Mouse (Mus musculus) lung, embryonic 15.5 days (tissue): Measurements from ENCODE around the gene Limch1. TPM values are rescaled to one million over a fixed set of nuclear protein-coding genes. Genes with fewer than 3 reads are reported as not detected.

Source experiments
- ATAC-seq: fragments of 200-750 bp; cut with Nextera tagmentation; 2 replicates; pipeline ENCODE4 v1.8.0; 2017; ENCODE audit warnings: moderate number of reproducible peaks, borderline replicate concordance; ENCODE audit not compliant: low FRiP score, low TSS enrichment; ENCODE audit errors: extremely low read depth
- H3K27ac ChIP-seq: fragments of 300-500 bp; sonication (generic); 2 replicates; pipeline ENCODE4 v1.5.1; 2015; ENCODE audit warnings: moderate library complexity, mild to moderate bottlenecking, inconsistent platforms
- H3K27me3 ChIP-seq: fragments of 300-500 bp; sonication (generic); 2 replicates; pipeline ENCODE4 v1.6.1; 2015; ENCODE audit warnings: inconsistent platforms
- H3K36me3 ChIP-seq: fragments of 300-500 bp; sonication (generic); 2 replicates; pipeline ENCODE4 v1.6.1; 2015; ENCODE audit warnings: inconsistent platforms
- H3K4me1 ChIP-seq: fragments of 300-500 bp; sonication (generic); 2 replicates; pipeline ENCODE4 v1.6.1; 2015; ENCODE audit warnings: inconsistent platforms
- H3K4me2 ChIP-seq: fragments of 300-500 bp; sonication (generic); 2 replicates; pipeline ENCODE4 v1.6.1; 2015; ENCODE audit warnings: inconsistent platforms, mild to moderate bottlenecking, moderate library complexity
- H3K4me3 ChIP-seq: fragments of 300-500 bp; sonication (generic); 2 replicates; pipeline ENCODE4 v1.5.1; 2015; ENCODE audit warnings: mild to moderate bottlenecking, inconsistent platforms
- H3K9ac ChIP-seq: fragments of 300-500 bp; sonication (generic); 2 replicates; pipeline ENCODE4 v1.6.1; 2015; ENCODE audit warnings: inconsistent platforms
- H3K9me3 ChIP-seq: fragments of 300-500 bp; sonication (generic); 2 replicates; pipeline ENCODE4 v1.6.1; 2016; ENCODE audit warnings: inconsistent platforms
- WGBS: fragments of 180-500 bp; shearing (Covaris S2); methylation state at CpG from one replicate; pipeline ENCODE4 v1.1.7; 2015; 5-methylcytosine and 5-hydroxymethylcytosine counted together
- polyA plus RNA-seq: library from polyadenylated mRNA; unstranded; fragments of >200 nt; fragmentation: Nextera tagmentation; extraction: Ambion mirVana; gene quantifications from 2 replicates; pipeline ENCODE4 v1.2.1, GENCODE M21; 2015

Gene Limch1
- polyA plus RNA-seq, 1 experiment from 2014 or later = 77.2 TPM

DNA sequence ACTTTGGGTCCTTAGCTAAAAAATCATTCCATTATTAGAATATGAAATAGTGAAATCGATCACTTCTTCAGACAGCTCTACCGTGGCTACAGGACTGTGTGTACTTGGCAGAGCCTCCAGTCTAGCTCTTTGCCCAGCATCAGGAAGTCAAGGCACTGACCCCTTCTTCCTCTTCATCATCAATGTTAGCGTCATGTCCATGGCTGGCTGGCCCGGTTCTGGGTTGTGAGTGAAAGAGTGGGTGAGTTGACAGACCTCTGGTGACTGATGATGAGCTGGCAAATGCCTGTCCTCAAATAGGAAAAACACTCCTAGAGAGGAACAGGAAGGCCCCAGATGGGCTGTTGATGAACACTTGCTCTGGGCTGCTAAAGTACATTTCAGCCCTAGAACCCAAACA is 103.5 kb downstream of the Limch1 start:
- no peak overlapping the region for H3K27ac ChIP-seq
- H3K4me1 ChIP-seq = peaks cover 8% of the 10 kb centered on the region; the same call in 1 of the 2 replicates
- H3K9ac ChIP-seq = no peak overlapping the region
- no peaks in the 10 kb centered on the region for H3K36me3 ChIP-seq
- H3K4me3 ChIP-seq = no peak overlapping the region
- 48% methylated on average over 4 of the region's 4 CpGs for WGBS
- no peak overlapping the region for H3K4me2 ChIP-seq
- 0 out of 2 replicates have a peak, but pooled peaks have one; percentile 35 for ATAC-seq
- no peaks in the 10 kb centered on the region for H3K27me3 ChIP-seq
- no peaks in the 10 kb centered on the region for H3K9me3 ChIP-seq

DNA sequence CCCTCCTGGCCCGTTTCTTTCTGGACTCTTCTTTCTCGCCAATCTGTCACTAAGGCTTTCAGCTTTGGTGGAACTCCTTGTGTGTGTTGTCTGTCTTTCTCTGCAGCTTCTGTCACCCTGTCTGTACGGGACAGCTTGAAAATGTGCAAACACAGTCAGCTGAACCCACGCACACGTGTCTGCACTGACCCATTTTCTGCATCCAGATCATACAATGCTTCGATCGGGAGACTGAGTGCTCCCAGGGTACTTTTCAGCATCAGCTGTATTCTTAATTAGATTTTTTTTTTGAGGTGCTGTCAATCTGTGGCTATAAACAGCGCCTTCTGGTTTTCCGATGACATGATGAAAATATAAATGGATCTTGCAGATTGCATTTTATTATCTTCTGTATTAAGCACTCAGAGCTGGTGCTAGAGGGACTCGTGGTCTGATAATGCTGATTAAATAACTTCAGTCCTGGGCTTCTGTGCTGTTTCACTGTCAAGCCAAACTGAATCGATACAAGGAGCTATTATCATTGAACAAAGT is 105.2 kb downstream of the Limch1 start:
- Histone ChIP-seq H3K9ac (no peak overlapping the region), H3K27ac (no peak overlapping the region), H3K4me2 (no peak overlapping the region), H3K4me3 (no peak overlapping the region), H3K4me1 (peaks cover 10% of the 10 kb centered on the region), H3K36me3 (no peaks in the 10 kb centered on the region), H3K9me3 (no peaks in the 10 kb centered on the region), H3K27me3 (no peaks in the 10 kb centered on the region)
- WGBS = 76% methylated on average over 11 of the region's 11 CpGs
- ATAC-seq = no peak

DNA sequence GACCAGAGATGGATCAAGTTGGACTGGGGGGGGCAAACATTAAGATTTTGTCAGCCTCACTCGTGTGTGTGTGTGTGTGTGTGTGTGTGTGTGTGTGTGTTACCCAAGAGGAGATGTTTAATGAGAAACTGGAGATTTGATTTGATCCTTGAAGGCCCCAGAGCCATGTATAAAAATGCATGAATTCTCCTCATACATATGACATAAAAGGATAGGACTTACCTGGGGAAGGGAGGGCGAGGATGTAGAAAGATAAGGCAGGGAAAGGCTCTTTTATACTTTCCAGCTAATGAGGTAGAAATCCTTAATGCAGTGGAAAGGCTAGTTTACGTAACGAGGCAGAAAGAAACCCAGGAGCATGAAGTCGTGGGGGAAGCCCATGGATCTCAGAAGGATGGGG is 106.1 kb downstream of the Limch1 start:
- Histone ChIP-seq H3K4me3 (no peak overlapping the region), H3K4me2 (no peak overlapping the region), H3K4me1 (peaks cover 15% of the 10 kb centered on the region), H3K9me3 (no peaks in the 10 kb centered on the region), H3K27ac (no peak overlapping the region), H3K27me3 (no peaks in the 10 kb centered on the region), H3K36me3 (no peaks in the 10 kb centered on the region), H3K9ac (no peak overlapping the region)
- WGBS = 81% methylated on average over 5 of the region's 5 CpGs
- no peak for ATAC-seq

DNA sequence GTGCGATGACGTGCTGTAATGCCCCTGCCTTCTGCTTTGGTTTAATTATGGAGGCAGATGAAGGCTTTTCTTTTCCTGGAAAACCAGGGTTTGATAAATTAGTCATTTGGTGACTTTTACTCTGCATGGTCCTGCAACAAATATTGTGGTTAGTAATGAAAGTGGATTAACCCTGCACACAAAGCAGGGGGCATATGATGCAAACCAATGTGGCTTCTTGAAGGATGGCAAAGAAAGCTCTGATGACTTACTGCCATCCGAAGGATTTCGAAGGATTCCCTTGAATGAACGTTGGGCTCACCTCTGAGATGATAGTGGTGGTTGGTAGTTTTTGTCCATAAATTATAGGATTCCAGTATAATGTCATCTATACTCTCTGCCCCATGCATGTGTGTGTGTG is 108.6 kb downstream of the Limch1 start:
- 92% methylated on average over 5 of the region's 5 CpGs for WGBS
- no peak overlapping the region for H3K4me2 ChIP-seq
- ATAC-seq = no peak
- no peaks in the 10 kb centered on the region for H3K9me3 ChIP-seq
- no peaks in the 10 kb centered on the region for H3K27me3 ChIP-seq
- peaks cover 16% of the 10 kb centered on the region for H3K4me1 ChIP-seq
- no peaks in the 10 kb centered on the region for H3K36me3 ChIP-seq
- H3K9ac ChIP-seq = no peak overlapping the region
- H3K4me3 ChIP-seq = no peak overlapping the region
- H3K27ac ChIP-seq = no peak overlapping the region

DNA sequence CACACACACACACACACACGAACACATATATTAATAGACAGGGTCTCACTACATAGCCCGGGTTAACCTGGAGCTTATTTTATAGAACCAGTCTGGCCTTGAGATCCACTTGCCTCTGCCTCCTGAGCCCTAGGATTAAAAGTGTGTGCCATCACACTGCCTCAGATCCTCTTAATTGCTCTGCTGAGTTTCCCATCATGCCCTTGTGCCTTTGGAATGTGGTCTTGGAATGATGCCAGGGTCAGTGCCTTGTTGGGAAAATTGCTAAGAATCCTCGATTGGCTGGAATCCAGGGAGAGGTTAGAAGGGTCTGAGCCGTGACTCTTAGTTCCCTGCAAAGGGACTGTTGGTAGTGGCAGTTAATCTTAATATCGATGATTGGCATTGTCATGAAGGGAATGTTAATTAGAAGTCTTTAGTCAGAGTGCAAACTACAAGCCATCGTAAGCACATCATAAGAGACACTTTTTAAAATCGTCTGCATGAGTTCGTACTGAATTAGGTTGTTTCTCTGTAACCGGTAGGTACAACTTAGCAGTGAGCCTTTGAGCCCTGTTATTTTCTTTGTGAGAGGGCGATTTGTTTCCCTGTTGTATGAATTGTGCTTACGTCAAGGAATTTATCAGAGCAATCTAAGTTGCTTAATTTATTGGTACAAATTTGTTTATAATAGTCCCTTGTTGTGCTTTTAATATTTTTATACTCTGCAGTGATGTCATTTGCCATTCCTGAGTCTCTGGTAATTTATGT is 109.9 kb downstream of the Limch1 start:
- Histone ChIP-seq H3K9me3 (no peaks in the 10 kb centered on the region), H3K4me1 (peaks cover 17% of the 10 kb centered on the region), H3K4me2 (no peak overlapping the region), H3K9ac (no peak overlapping the region), H3K4me3 (no peak overlapping the region), H3K36me3 (no peaks in the 10 kb centered on the region), H3K27me3 (no peaks in the 10 kb centered on the region), H3K27ac (no peak overlapping the region)
- no peak for ATAC-seq
- WGBS = 54% methylated on average over 11 of the region's 11 CpGs

DNA sequence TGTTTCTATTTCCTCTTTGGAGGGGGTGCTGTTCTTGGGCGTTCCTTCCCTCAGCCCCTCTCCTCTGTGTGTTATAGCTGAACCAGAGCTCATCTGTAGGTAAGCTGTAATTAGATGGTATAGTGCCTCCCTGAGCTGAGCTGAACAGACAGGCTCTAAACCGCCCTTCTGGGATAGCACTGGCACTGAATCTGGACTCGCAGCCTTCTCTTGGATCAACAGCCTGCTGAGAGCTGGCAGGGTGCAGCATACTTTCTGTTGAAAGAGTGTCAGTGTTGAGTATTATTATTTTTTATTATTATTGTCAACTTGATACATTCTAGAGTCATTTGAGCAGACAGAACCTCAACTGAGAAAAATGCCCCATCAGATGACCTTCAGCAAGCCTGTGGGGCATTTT is 113.9 kb downstream of the Limch1 start:
- Histone ChIP-seq H3K4me2 (no peak overlapping the region), H3K4me3 (no peak overlapping the region), H3K27ac (no peak overlapping the region), H3K9ac (no peak overlapping the region), H3K27me3 (no peaks in the 10 kb centered on the region), H3K36me3 (no peaks in the 10 kb centered on the region), H3K4me1 (peaks cover 38% of the 10 kb centered on the region), H3K9me3 (no peaks in the 10 kb centered on the region)
- ATAC-seq = no peak
- 87% methylated on average over 3 of the region's 3 CpGs for WGBS

DNA sequence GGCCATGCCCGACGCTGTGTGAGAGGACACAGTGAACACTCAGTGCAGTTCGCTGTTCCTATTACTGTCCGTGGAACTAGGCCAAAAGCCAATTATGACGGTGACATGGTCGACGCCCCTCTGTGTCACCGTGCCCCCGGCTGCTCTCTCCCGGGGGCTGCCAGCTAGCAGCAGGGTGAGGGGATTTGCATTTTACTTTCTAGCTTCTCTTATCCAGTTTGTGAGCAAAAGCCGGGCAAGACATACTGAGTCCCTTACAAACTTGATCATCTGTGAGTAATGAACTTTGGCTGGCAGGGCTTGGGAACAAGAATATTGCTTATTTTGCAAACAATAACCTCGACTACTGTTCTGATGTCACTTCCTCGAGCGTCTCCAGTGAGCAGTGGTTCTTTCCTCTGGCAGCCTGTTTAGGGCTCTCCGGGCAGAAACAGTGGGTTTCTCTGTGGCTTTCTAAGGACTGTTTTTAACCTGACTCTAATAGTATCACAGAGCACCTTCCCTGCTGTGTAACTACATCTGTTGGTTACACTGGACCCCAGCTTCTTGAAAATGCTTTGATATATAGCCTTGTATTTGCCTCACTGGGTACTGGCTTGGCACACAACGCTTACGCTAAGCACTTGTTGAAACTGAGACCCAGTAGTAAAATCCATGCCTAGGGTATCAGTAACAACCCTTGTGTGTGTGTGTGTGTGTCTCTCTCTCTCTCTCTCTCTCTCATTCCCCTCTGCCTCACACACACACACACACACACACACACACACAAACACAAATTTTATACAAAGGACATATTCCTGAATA is 115.8 kb downstream of the Limch1 start:
- Histone ChIP-seq H3K9me3 (no peaks in the 10 kb centered on the region), H3K27ac (peak overlapping the region; percentile 66), H3K9ac (no peak overlapping the region), H3K36me3 (no peaks in the 10 kb centered on the region), H3K27me3 (no peaks in the 10 kb centered on the region), H3K4me3 (no peak overlapping the region), H3K4me1 (peaks cover 44% of the 10 kb centered on the region), H3K4me2 (peak overlapping the region; percentile 23; the same call in 1 of the 2 replicates)
- 0 out of 2 replicates have a peak, but pooled peaks have one; percentile 34 for ATAC-seq
- 24% methylated on average over 17 of the region's 17 CpGs for WGBS

DNA sequence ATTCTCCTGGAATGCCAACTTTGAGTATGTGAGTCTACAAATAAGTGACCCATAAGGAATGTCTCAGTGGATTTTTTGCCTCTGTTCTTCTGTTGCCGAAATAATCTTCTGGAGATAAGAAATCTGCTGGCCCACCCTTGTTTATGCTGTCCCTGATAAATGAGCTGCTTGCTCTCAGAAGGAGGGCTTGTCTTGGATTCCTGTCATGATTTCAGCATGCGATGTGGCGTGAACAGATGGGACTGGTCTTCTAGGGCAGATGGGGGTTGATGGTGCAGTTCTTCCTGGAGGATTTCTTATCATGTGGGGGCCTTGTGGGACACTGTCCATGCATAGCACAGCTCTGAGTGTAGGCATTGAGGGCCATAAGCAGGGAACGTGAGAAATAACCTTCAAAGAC is 116.5 kb downstream of the Limch1 start:
- Histone ChIP-seq H3K4me1 (peaks cover 41% of the 10 kb centered on the region), H3K9ac (no peak overlapping the region), H3K27me3 (no peaks in the 10 kb centered on the region), H3K9me3 (no peaks in the 10 kb centered on the region), H3K4me3 (no peak overlapping the region), H3K36me3 (no peaks in the 10 kb centered on the region), H3K27ac (peak overlapping the region; percentile 41), H3K4me2 (no peak overlapping the region)
- WGBS = 14% methylated on average over 4 of the region's 4 CpGs
- peak; percentile 69; the same call in 1 of the 2 replicates for ATAC-seq

DNA sequence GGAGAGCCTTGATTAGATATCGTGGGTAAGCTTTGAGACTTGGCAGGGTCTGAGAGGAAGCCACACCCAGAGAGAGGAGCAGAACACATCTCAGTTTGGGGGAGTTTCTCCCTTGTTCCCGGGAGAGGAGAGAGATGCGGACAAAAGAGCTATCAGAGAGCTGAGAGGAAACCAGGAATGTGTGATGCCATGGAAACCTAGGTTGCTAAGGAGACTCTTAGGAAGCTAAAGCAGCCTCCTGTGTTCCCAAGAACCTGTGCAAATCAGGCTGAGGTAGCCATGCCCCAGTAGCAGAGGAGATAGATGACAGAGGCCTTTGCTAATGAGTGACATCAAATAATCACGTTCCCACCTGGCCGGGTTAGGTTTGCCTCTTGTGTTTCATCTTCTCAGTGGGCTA is 119.6 kb downstream of the Limch1 start:
- WGBS = 48% methylated on average over 5 of the region's 5 CpGs
- no peak overlapping the region for H3K4me3 ChIP-seq
- no peaks in the 10 kb centered on the region for H3K27me3 ChIP-seq
- H3K9me3 ChIP-seq = no peaks in the 10 kb centered on the region
- ATAC-seq = no peak
- no peaks in the 10 kb centered on the region for H3K36me3 ChIP-seq
- no peak overlapping the region for H3K9ac ChIP-seq
- no peak overlapping the region for H3K4me2 ChIP-seq
- H3K4me1 ChIP-seq = peaks cover 37% of the 10 kb centered on the region
- H3K27ac ChIP-seq = no peak overlapping the region

DNA sequence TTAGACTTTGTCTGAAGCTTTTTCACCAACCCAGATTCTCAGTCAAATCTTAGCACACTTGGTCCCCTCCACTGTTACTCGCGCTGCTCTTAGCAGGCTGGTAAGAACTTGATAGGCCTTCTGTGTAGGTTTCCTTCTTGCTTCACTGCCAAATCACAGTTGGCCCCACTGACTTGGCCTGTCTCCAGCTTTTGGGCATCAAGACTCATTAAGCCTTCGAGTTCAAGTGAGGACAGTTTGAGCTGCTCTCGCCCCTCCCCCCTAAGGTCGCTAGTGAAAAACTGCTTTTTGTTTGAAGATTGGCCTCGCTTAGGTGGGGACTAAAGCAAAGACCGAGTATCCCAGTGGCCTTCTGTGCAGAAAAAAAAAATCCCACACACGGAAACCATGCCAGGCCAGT is 120.4 kb downstream of the Limch1 start:
- Histone ChIP-seq H3K9me3 (no peaks in the 10 kb centered on the region), H3K4me1 (peaks cover 30% of the 10 kb centered on the region), H3K4me3 (no peak overlapping the region), H3K27me3 (no peaks in the 10 kb centered on the region), H3K36me3 (no peaks in the 10 kb centered on the region), H3K4me2 (no peak overlapping the region), H3K9ac (no peak overlapping the region), H3K27ac (0 out of 2 replicates have a peak overlapping the region, but pooled peaks have one; percentile 30)
- 59% methylated on average over 8 of the region's 8 CpGs for WGBS
- ATAC-seq = no peak

DNA sequence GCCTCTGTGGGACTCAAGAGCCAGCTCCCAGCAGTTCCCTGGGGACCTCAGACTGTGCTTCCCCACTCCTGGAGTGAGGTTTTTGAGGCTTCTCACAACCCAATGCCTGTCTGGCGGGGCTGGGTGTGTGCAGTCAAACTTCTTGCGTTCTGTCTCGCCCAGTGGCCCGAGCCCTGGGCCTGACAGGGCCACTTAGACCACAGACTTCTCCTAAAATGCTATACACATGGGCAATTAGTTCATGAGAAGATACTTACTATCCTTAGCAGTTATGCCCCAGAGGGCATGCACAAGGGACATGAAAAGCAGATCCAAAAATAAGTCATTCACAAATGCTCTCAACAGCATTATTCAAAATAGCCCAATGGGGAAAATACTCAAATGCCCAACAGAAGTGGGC is 123.9 kb downstream of the Limch1 start:
- Histone ChIP-seq H3K4me1 (peaks cover 14% of the 10 kb centered on the region), H3K27me3 (no peaks in the 10 kb centered on the region), H3K4me3 (no peak overlapping the region), H3K4me2 (no peak overlapping the region), H3K9ac (no peak overlapping the region), H3K36me3 (no peaks in the 10 kb centered on the region), H3K27ac (no peak overlapping the region), H3K9me3 (no peaks in the 10 kb centered on the region)
- WGBS = 96% methylated on average over 4 of the region's 4 CpGs
- no peak for ATAC-seq

DNA sequence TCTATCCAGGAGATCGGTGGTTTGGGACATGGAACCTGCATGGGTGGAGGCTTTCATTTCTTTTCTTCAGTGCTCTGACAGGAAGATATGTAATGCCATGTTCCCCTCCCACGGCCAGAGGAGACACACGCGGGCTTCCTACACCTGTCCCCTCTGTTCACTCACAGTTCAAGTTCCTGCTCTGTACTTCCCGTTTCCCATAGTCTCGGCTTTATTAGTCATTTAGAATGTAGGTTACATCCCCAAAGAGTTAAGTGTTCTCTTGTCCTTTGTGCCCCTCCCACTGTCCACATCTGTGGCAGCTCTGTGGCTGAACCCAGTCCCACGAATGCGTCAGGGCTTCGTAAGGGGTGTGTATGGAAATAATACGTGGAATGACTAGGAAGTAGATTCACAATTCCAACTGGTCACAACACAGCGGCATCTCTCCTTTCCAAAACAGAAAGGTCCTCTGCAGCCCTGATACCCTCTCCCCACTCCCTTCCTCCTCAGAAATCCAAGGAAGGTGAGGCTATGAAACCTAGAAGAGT is 126.0 kb downstream of the Limch1 start:
- H3K27ac ChIP-seq = no peak overlapping the region
- no peaks in the 10 kb centered on the region for H3K27me3 ChIP-seq
- WGBS = 85% methylated on average over 11 of the region's 11 CpGs
- no peak overlapping the region for H3K4me2 ChIP-seq
- no peaks in the 10 kb centered on the region for H3K9me3 ChIP-seq
- no peaks in the 10 kb centered on the region for H3K36me3 ChIP-seq
- no peak for ATAC-seq
- H3K4me3 ChIP-seq = no peak overlapping the region
- no peaks in the 10 kb centered on the region; the same call in 1 of the 2 replicates for H3K4me1 ChIP-seq
- H3K9ac ChIP-seq = no peak overlapping the region
